Mouse (Mus musculus): ENCODE measurements around the gene Ms4a5.

DNA sequence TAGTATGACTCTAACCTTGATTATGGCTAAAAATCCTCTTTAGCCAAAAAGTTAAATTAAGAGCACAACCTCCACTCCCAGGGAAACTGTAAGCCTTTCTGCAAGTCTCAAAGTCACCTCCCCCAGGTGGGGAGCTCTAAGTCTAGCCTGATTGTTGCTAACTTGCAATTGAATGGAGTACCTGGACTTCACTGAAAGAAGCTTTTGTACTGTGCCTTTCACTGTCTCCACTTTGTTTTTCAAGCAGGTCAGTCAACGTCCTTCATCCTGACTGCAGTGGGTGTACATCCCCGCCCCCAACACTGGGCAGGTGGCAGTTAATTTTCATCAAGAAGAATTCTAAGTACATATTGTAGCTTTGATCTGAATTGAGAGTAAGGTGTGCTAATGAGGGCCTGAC, 15.3 kb upstream of the Ms4a5 start:
- no peak for TF ChIP-seq CTCF (IDR thresholded peaks at IDR 0.05; ENCODE audit: extremely low read depth, insufficient read depth, low read length)
- TF ChIP-seq POLR2A (IDR thresholded peaks at IDR 0.05; ENCODE audit: extremely low read depth, insufficient read depth, low read length) = no peak
